Mouse (Mus musculus): ENCODE measurements around the gene Sla2. TPM values are rescaled to one million over a fixed set of nuclear protein-coding genes. Genes with fewer than 3 reads are reported as not detected.
A peak's percentile ranks its signal among the peaks of the same experiment; 100 is the strongest.
"Not testable (repeated sequence)": the region's sequence is repeated elsewhere in the genome, so short reads cannot be mapped to it uniquely, and the experiment has no call there.

The Sla2 gene
- polyA plus RNA-seq, 1 experiment from 2014 or later, result 1.5 TPM

GRCm38 (mm10) chr2:156905931-156906330, 18.9 kb upstream of the Sla2 start:
- not testable (repeated sequence) for H3K9me3 ChIP-seq (replicated peaks; ENCODE audit: control insufficient read depth, low read length); H3K4me2 ChIP-seq (ENCODE audit: low read depth, low read length); H3K4me3 ChIP-seq (ENCODE audit: low read depth, low read length); H3K27ac ChIP-seq (ENCODE audit: low read length); H3K9ac ChIP-seq (ENCODE audit: low read depth, low read length); H3K4me1 ChIP-seq (ENCODE audit: control insufficient read depth, low read depth, low read length); H3K36me3 ChIP-seq (ENCODE audit: control insufficient read depth, insufficient read depth); ATAC-seq (ENCODE audit: low read depth); H3K27me3 ChIP-seq (ENCODE audit: control insufficient read depth, insufficient read depth, low read depth, low read length)
- WGBS (ENCODE audit: insufficient replicate concordance), result 33% methylated on average over 4 of the region's 4 CpGs

GRCm38 (mm10) chr2:156904976-156905717, 18.2 kb upstream of the Sla2 start:
- H3K27me3 ChIP-seq (ENCODE audit: control insufficient read depth, insufficient read depth, low read depth, low read length), result no peaks in the 10 kb centered on the region
- no peak overlapping the region for H3K9ac ChIP-seq (ENCODE audit: low read depth, low read length)
- no peak overlapping the region for H3K4me3 ChIP-seq (ENCODE audit: low read depth, low read length)
- H3K27ac ChIP-seq (ENCODE audit: low read length), result no peak overlapping the region
- no peaks in the 10 kb centered on the region for H3K36me3 ChIP-seq (ENCODE audit: control insufficient read depth, insufficient read depth)
- 42% methylated on average over 6 of the region's 6 CpGs for WGBS (ENCODE audit: insufficient replicate concordance)
- no peak for ATAC-seq (ENCODE audit: low read depth)
- H3K9me3 ChIP-seq (replicated peaks; ENCODE audit: control insufficient read depth, low read length), result no peaks in the 10 kb centered on the region
- no peak overlapping the region for H3K4me2 ChIP-seq (ENCODE audit: low read depth, low read length)
- no peaks in the 10 kb centered on the region for H3K4me1 ChIP-seq (ENCODE audit: control insufficient read depth, low read depth, low read length)

GRCm38 (mm10) chr2:156903367-156903766, 16.4 kb upstream of the Sla2 start:
- H3K9ac ChIP-seq (ENCODE audit: low read depth, low read length), result no peak overlapping the region
- H3K4me3 ChIP-seq (ENCODE audit: low read depth, low read length), result no peak overlapping the region
- no peak overlapping the region for H3K4me2 ChIP-seq (ENCODE audit: low read depth, low read length)
- ATAC-seq (ENCODE audit: low read depth), result no peak
- H3K36me3 ChIP-seq (ENCODE audit: control insufficient read depth, insufficient read depth), result no peaks in the 10 kb centered on the region
- peaks cover 3% of the 10 kb centered on the region for H3K4me1 ChIP-seq (ENCODE audit: control insufficient read depth, low read depth, low read length)
- no peaks in the 10 kb centered on the region for H3K9me3 ChIP-seq (replicated peaks; ENCODE audit: control insufficient read depth, low read length)
- no peaks in the 10 kb centered on the region; the same call in 1 of the 2 replicates for H3K27me3 ChIP-seq (ENCODE audit: control insufficient read depth, insufficient read depth, low read depth, low read length)
- WGBS (ENCODE audit: insufficient replicate concordance), result 43% methylated on average over 2 of the region's 2 CpGs
- H3K27ac ChIP-seq (ENCODE audit: low read length), result no peak overlapping the region

- H3K4me3 ChIP-seq (ENCODE audit: low read depth, low read length); H3K4me1 ChIP-seq (ENCODE audit: control insufficient read depth, low read depth, low read length); H3K9ac ChIP-seq (ENCODE audit: low read depth, low read length); H3K36me3 ChIP-seq (ENCODE audit: control insufficient read depth, insufficient read depth); H3K27me3 ChIP-seq (ENCODE audit: control insufficient read depth, insufficient read depth, low read depth, low read length); H3K27ac ChIP-seq (ENCODE audit: low read length); H3K4me2 ChIP-seq (ENCODE audit: low read depth, low read length); H3K9me3 ChIP-seq (replicated peaks; ENCODE audit: control insufficient read depth, low read length); ATAC-seq (ENCODE audit: low read depth): not testable (repeated sequence)
- 68% methylated on average over 3 of the region's 4 CpGs for WGBS (ENCODE audit: insufficient replicate concordance)
These were observed 15.4 kb upstream of the Sla2 start for GRCm38 (mm10) chr2:156902411-156902810.

GRCm38 (mm10) chr2:156901883-156902282, 14.9 kb upstream of the Sla2 start:
- ATAC-seq (ENCODE audit: low read depth), result no peak
- Histone ChIP-seq H3K36me3 (ENCODE audit: control insufficient read depth, insufficient read depth) (no peaks in the 10 kb centered on the region), H3K27ac (ENCODE audit: low read length) (no peak overlapping the region), H3K4me2 (ENCODE audit: low read depth, low read length) (no peak overlapping the region), H3K9ac (ENCODE audit: low read depth, low read length) (no peak overlapping the region), H3K4me3 (ENCODE audit: low read depth, low read length) (no peak overlapping the region), H3K4me1 (ENCODE audit: control insufficient read depth, low read depth, low read length) (peaks cover 12% of the 10 kb centered on the region), H3K9me3 (replicated peaks; ENCODE audit: control insufficient read depth, low read length) (no peaks in the 10 kb centered on the region), H3K27me3 (ENCODE audit: control insufficient read depth, insufficient read depth, low read depth, low read length) (no peaks in the 10 kb centered on the region; the same call in 1 of the 2 replicates)
- 53% methylated on average over 6 of the region's 6 CpGs for WGBS (ENCODE audit: insufficient replicate concordance)

- Histone ChIP-seq H3K4me2 (ENCODE audit: low read depth, low read length) (no peak overlapping the region), H3K27ac (ENCODE audit: low read length) (no peak overlapping the region), H3K9ac (ENCODE audit: low read depth, low read length) (no peak overlapping the region), H3K4me1 (ENCODE audit: control insufficient read depth, low read depth, low read length) (peaks cover 12% of the 10 kb centered on the region), H3K4me3 (ENCODE audit: low read depth, low read length) (no peak overlapping the region), H3K27me3 (ENCODE audit: control insufficient read depth, insufficient read depth, low read depth, low read length) (no peaks in the 10 kb centered on the region; the same call in 1 of the 2 replicates), H3K9me3 (replicated peaks; ENCODE audit: control insufficient read depth, low read length) (no peaks in the 10 kb centered on the region), H3K36me3 (ENCODE audit: control insufficient read depth, insufficient read depth) (no peaks in the 10 kb centered on the region)
- no peak for ATAC-seq (ENCODE audit: low read depth)
- WGBS (ENCODE audit: insufficient replicate concordance), result 77% methylated on average over 2 of the region's 2 CpGs
These were observed 14.4 kb upstream of the Sla2 start for GRCm38 (mm10) chr2:156901344-156901743.

GRCm38 (mm10) chr2:156899184-156899583, 12.2 kb upstream of the Sla2 start:
- no peaks in the 10 kb centered on the region for H3K9me3 ChIP-seq (replicated peaks; ENCODE audit: control insufficient read depth, low read length)
- H3K36me3 ChIP-seq (ENCODE audit: control insufficient read depth, insufficient read depth), result no peaks in the 10 kb centered on the region
- ATAC-seq (ENCODE audit: low read depth), result no peak
- H3K4me1 ChIP-seq (ENCODE audit: control insufficient read depth, low read depth, low read length), result peaks cover 17% of the 10 kb centered on the region
- no peaks in the 10 kb centered on the region; the same call in 1 of the 2 replicates for H3K27me3 ChIP-seq (ENCODE audit: control insufficient read depth, insufficient read depth, low read depth, low read length)
- H3K4me2 ChIP-seq (ENCODE audit: low read depth, low read length), result no peak overlapping the region
- no peak overlapping the region for H3K4me3 ChIP-seq (ENCODE audit: low read depth, low read length)
- no peak overlapping the region for H3K27ac ChIP-seq (ENCODE audit: low read length)
- 47% methylated on average over 4 of the region's 4 CpGs for WGBS (ENCODE audit: insufficient replicate concordance)
- H3K9ac ChIP-seq (ENCODE audit: low read depth, low read length), result no peak overlapping the region

- H3K27me3 ChIP-seq (ENCODE audit: control insufficient read depth, insufficient read depth, low read depth, low read length), result no peaks in the 10 kb centered on the region; the same call in 1 of the 2 replicates
- no peak overlapping the region for H3K9ac ChIP-seq (ENCODE audit: low read depth, low read length)
- no peaks in the 10 kb centered on the region for H3K36me3 ChIP-seq (ENCODE audit: control insufficient read depth, insufficient read depth)
- peak overlapping the region; percentile 29; the same call in 1 of the 2 replicates for H3K4me2 ChIP-seq (ENCODE audit: low read depth, low read length)
- peaks cover 18% of the 10 kb centered on the region for H3K4me1 ChIP-seq (ENCODE audit: control insufficient read depth, low read depth, low read length)
- H3K9me3 ChIP-seq (replicated peaks; ENCODE audit: control insufficient read depth, low read length), result no peaks in the 10 kb centered on the region
- ATAC-seq (ENCODE audit: low read depth), result 0 out of 2 replicates have a peak, but pooled peaks have one; percentile 21
- WGBS (ENCODE audit: insufficient replicate concordance), result 11% methylated on average over 4 of the region's 4 CpGs
- H3K4me3 ChIP-seq (ENCODE audit: low read depth, low read length), result no peak overlapping the region
- no peak overlapping the region for H3K27ac ChIP-seq (ENCODE audit: low read length)
These were observed 11.4 kb upstream of the Sla2 start for GRCm38 (mm10) chr2:156898374-156898773.

- H3K27ac ChIP-seq (ENCODE audit: low read length), result no peak overlapping the region
- peaks cover 18% of the 10 kb centered on the region for H3K4me1 ChIP-seq (ENCODE audit: control insufficient read depth, low read depth, low read length)
- no peak for ATAC-seq (ENCODE audit: low read depth)
- H3K9ac ChIP-seq (ENCODE audit: low read depth, low read length), result no peak overlapping the region
- no peaks in the 10 kb centered on the region for H3K9me3 ChIP-seq (replicated peaks; ENCODE audit: control insufficient read depth, low read length)
- no peaks in the 10 kb centered on the region; the same call in 1 of the 2 replicates for H3K27me3 ChIP-seq (ENCODE audit: control insufficient read depth, insufficient read depth, low read depth, low read length)
- no peak overlapping the region for H3K4me2 ChIP-seq (ENCODE audit: low read depth, low read length)
- no peaks in the 10 kb centered on the region for H3K36me3 ChIP-seq (ENCODE audit: control insufficient read depth, insufficient read depth)
- H3K4me3 ChIP-seq (ENCODE audit: low read depth, low read length), result no peak overlapping the region
- 67% methylated on average over 9 of the region's 9 CpGs for WGBS (ENCODE audit: insufficient replicate concordance)
These were observed 10.0 kb upstream of the Sla2 start for GRCm38 (mm10) chr2:156897034-156897433.
